Mouse (Mus musculus): ENCODE data around the gene Abcc5. TPM values are rescaled to one million over a fixed set of nuclear protein-coding genes. Genes with fewer than 3 reads are reported as not detected.
"Not testable (repeated sequence)": the region's sequence is repeated elsewhere in the genome, so short reads cannot be mapped to it uniquely, and the experiment has no call there.

The Abcc5 gene
- polyA plus RNA-seq, 1 experiment from 2014 or later, result 46.8 TPM

- no peak overlapping the region for H3K27ac ChIP-seq
- H3K4me1 ChIP-seq, result no peaks in the 10 kb centered on the region
- H3K36me3 ChIP-seq, result peaks cover 5% of the 10 kb centered on the region; the same call in 1 of the 2 replicates
- H3K9me3 ChIP-seq, result no peaks in the 10 kb centered on the region
- H3K27me3 ChIP-seq (replicated peaks), result no peaks in the 10 kb centered on the region
- ATAC-seq (ENCODE audit: insufficient read depth, low FRiP score, low read depth), result no peak
- H3K4me2 ChIP-seq, result no peak overlapping the region
- WGBS, result 85% methylated on average over 11 of the region's 11 CpGs
- no peak overlapping the region for H3K4me3 ChIP-seq (replicated peaks)
- no peak overlapping the region for H3K9ac ChIP-seq
These were observed 30.8 kb downstream of the Abcc5 start for GRCm38 (mm10) chr16:20395216-20395907.

GRCm38 (mm10) chr16:20391753-20392152, 34.4 kb downstream of the Abcc5 start:
- Histone ChIP-seq H3K4me1 (no peaks in the 10 kb centered on the region), H3K4me3 (replicated peaks) (no peak overlapping the region), H3K36me3 (peaks cover 8% of the 10 kb centered on the region; the same call in 1 of the 2 replicates), H3K27me3 (replicated peaks) (no peaks in the 10 kb centered on the region), H3K9me3 (no peaks in the 10 kb centered on the region), H3K4me2 (no peak overlapping the region), H3K27ac (no peak overlapping the region), H3K9ac (no peak overlapping the region)
- 88% methylated on average over 3 of the region's 3 CpGs for WGBS
- no peak for ATAC-seq (ENCODE audit: insufficient read depth, low FRiP score, low read depth)

- ATAC-seq (ENCODE audit: insufficient read depth, low FRiP score, low read depth), result no peak
- peaks cover 8% of the 10 kb centered on the region; the same call in 1 of the 2 replicates for H3K36me3 ChIP-seq
- no peaks in the 10 kb centered on the region for H3K9me3 ChIP-seq
- H3K4me3 ChIP-seq (replicated peaks), result no peak overlapping the region
- H3K27me3 ChIP-seq (replicated peaks), result no peaks in the 10 kb centered on the region
- 84% methylated on average over 6 of the region's 6 CpGs for WGBS
- H3K4me2 ChIP-seq, result no peak overlapping the region
- H3K9ac ChIP-seq, result no peak overlapping the region
- H3K4me1 ChIP-seq, result no peaks in the 10 kb centered on the region
- H3K27ac ChIP-seq, result no peak overlapping the region
These were observed 36.0 kb downstream of the Abcc5 start for GRCm38 (mm10) chr16:20390233-20390632.

GRCm38 (mm10) chr16:20381031-20381430, 45.2 kb downstream of the Abcc5 start:
- 61% methylated on average over 5 of the region's 5 CpGs for WGBS
- Histone ChIP-seq H3K36me3 (peaks cover 6% of the 10 kb centered on the region; the same call in 1 of the 2 replicates), H3K4me3 (replicated peaks) (no peak overlapping the region), H3K4me1 (no peaks in the 10 kb centered on the region), H3K4me2 (no peak overlapping the region), H3K27me3 (replicated peaks) (no peaks in the 10 kb centered on the region), H3K9me3 (no peaks in the 10 kb centered on the region), H3K27ac (no peak overlapping the region), H3K9ac (no peak overlapping the region)
- ATAC-seq (ENCODE audit: insufficient read depth, low FRiP score, low read depth), result no peak

- H3K4me3 ChIP-seq (replicated peaks), result no peak overlapping the region
- no peak overlapping the region for H3K4me2 ChIP-seq
- H3K36me3 ChIP-seq, result peaks cover 6% of the 10 kb centered on the region; the same call in 1 of the 2 replicates
- no peak overlapping the region for H3K9ac ChIP-seq
- WGBS, result 91% methylated on average over 5 of the region's 5 CpGs
- ATAC-seq (ENCODE audit: insufficient read depth, low FRiP score, low read depth), result no peak
- H3K27ac ChIP-seq, result no peak overlapping the region
- H3K27me3 ChIP-seq (replicated peaks), result no peaks in the 10 kb centered on the region
- no peaks in the 10 kb centered on the region for H3K4me1 ChIP-seq
- no peaks in the 10 kb centered on the region for H3K9me3 ChIP-seq
These were observed 50.9 kb downstream of the Abcc5 start for GRCm38 (mm10) chr16:20375341-20375740.

GRCm38 (mm10) chr16:20371731-20372130, 54.5 kb downstream of the Abcc5 start:
- Histone ChIP-seq H3K9me3 (no peaks in the 10 kb centered on the region), H3K9ac (no peak overlapping the region), H3K4me1 (no peaks in the 10 kb centered on the region), H3K36me3 (no peaks in the 10 kb centered on the region), H3K4me2 (no peak overlapping the region), H3K27me3 (replicated peaks) (no peaks in the 10 kb centered on the region), H3K27ac (no peak overlapping the region), H3K4me3 (replicated peaks) (no peak overlapping the region)
- no peak for ATAC-seq (ENCODE audit: insufficient read depth, low FRiP score, low read depth)
- 46% methylated on average over 4 of the region's 4 CpGs for WGBS

- ATAC-seq (ENCODE audit: insufficient read depth, low FRiP score, low read depth), result no peak
- no peaks in the 10 kb centered on the region for H3K27me3 ChIP-seq (replicated peaks)
- H3K9ac ChIP-seq, result no peak overlapping the region
- 92% methylated on average over 9 of the region's 9 CpGs for WGBS
- no peaks in the 10 kb centered on the region for H3K4me1 ChIP-seq
- no peaks in the 10 kb centered on the region for H3K9me3 ChIP-seq
- H3K27ac ChIP-seq, result no peak overlapping the region
- H3K4me3 ChIP-seq (replicated peaks), result no peak overlapping the region
- peaks cover 8% of the 10 kb centered on the region for H3K36me3 ChIP-seq
- H3K4me2 ChIP-seq, result no peak overlapping the region
These were observed 58.0 kb downstream of the Abcc5 start for GRCm38 (mm10) chr16:20368221-20368620.

- H3K4me2 ChIP-seq, result no peak overlapping the region
- peaks cover 11% of the 10 kb centered on the region for H3K36me3 ChIP-seq
- no peak overlapping the region for H3K27ac ChIP-seq
- no peaks in the 10 kb centered on the region for H3K4me1 ChIP-seq
- H3K9ac ChIP-seq, result no peak overlapping the region
- no peak for ATAC-seq (ENCODE audit: insufficient read depth, low FRiP score, low read depth)
- no peak overlapping the region for H3K4me3 ChIP-seq (replicated peaks)
- H3K27me3 ChIP-seq (replicated peaks), result no peaks in the 10 kb centered on the region
- WGBS, result 92% methylated on average over 11 of the region's 11 CpGs
- no peaks in the 10 kb centered on the region for H3K9me3 ChIP-seq
These were observed 64.1 kb downstream of the Abcc5 start for GRCm38 (mm10) chr16:20362121-20362520.

- WGBS, result 90% methylated on average over 3 of the region's 3 CpGs
- not testable (repeated sequence) for H3K4me2 ChIP-seq; H3K27me3 ChIP-seq (replicated peaks); H3K9me3 ChIP-seq; H3K27ac ChIP-seq; H3K4me3 ChIP-seq (replicated peaks); ATAC-seq (ENCODE audit: insufficient read depth, low FRiP score, low read depth); H3K9ac ChIP-seq; H3K4me1 ChIP-seq
- peaks cover 14% of the 10 kb centered on the region for H3K36me3 ChIP-seq
These were observed 64.7 kb downstream of the Abcc5 start for GRCm38 (mm10) chr16:20361496-20361895.

- Histone ChIP-seq H3K27me3 (replicated peaks) (no peaks in the 10 kb centered on the region), H3K4me3 (replicated peaks) (no peak overlapping the region), H3K4me2 (no peak overlapping the region), H3K9me3 (no peaks in the 10 kb centered on the region), H3K4me1 (no peaks in the 10 kb centered on the region), H3K27ac (no peak overlapping the region), H3K36me3 (peaks cover 6% of the 10 kb centered on the region), H3K9ac (no peak overlapping the region)
- ATAC-seq (ENCODE audit: insufficient read depth, low FRiP score, low read depth), result no peak
- 84% methylated on average over 9 of the region's 9 CpGs for WGBS
These were observed 66.4 kb downstream of the Abcc5 start for GRCm38 (mm10) chr16:20359643-20360295.

- Histone ChIP-seq H3K4me2 (no peak overlapping the region), H3K27ac (no peak overlapping the region), H3K9me3 (no peaks in the 10 kb centered on the region), H3K4me3 (replicated peaks) (no peak overlapping the region), H3K9ac (no peak overlapping the region), H3K4me1 (no peaks in the 10 kb centered on the region), H3K36me3 (peaks cover 6% of the 10 kb centered on the region), H3K27me3 (replicated peaks) (no peaks in the 10 kb centered on the region)
- 90% methylated on average over 5 of the region's 5 CpGs for WGBS
- ATAC-seq (ENCODE audit: insufficient read depth, low FRiP score, low read depth), result no peak
These were observed 68.4 kb downstream of the Abcc5 start for GRCm38 (mm10) chr16:20357837-20358236.

GRCm38 (mm10) chr16:20354762-20355161, 71.4 kb downstream of the Abcc5 start:
- Histone ChIP-seq H3K27me3 (replicated peaks) (no peaks in the 10 kb centered on the region), H3K4me1 (no peaks in the 10 kb centered on the region), H3K4me2 (no peak overlapping the region), H3K27ac (no peak overlapping the region), H3K4me3 (replicated peaks) (no peak overlapping the region), H3K36me3 (peaks cover 6% of the 10 kb centered on the region; the same call in 1 of the 2 replicates), H3K9ac (no peak overlapping the region), H3K9me3 (no peaks in the 10 kb centered on the region)
- ATAC-seq (ENCODE audit: insufficient read depth, low FRiP score, low read depth), result no peak
- 95% methylated on average over 2 of the region's 2 CpGs for WGBS
